Mouse (Mus musculus): ENCODE results near the gene Card11. TPM values are rescaled to one million over a fixed set of nuclear protein-coding genes. Genes with fewer than 3 reads are reported as not detected.

Card11 gene
- total and polyA plus RNA-seq, 3 experiments = 0.23 to 0.82 (median 0.80) TPM

GRCm38 (mm10) chr5:141024435-141024834 lies 24.1 kb upstream of the Card11 start:
- intact Hi-C loops (cut with DNase I) = no loop called here
- Histone ChIP-seq H3K79me2 (replicated peaks; ENCODE audit: control insufficient read depth, insufficient read depth, low read length) (no peaks in the 10 kb centered on the region), H3K4me3 (no peak overlapping the region), H3K9ac (ENCODE audit: low read depth, low read length) (no peak overlapping the region), H3K27me3 (ENCODE audit: control insufficient read depth, insufficient read depth, low read length) (no peaks in the 10 kb centered on the region), H3K27ac (no peak overlapping the region), H3K36me3 (ENCODE audit: control insufficient read depth, insufficient read depth, low read length) (no peaks in the 10 kb centered on the region), H3K4me1 (ENCODE audit: control insufficient read depth, insufficient read depth, low read length) (no peaks in the 10 kb centered on the region)
- DNase-seq = no peak
- 55% methylated on average over 5 of the region's 5 CpGs for WGBS
- TF ChIP-seq CTCF (IDR thresholded peaks at IDR 0.05) = peak; percentile 57
- TF ChIP-seq POLR2A (IDR thresholded peaks at IDR 0.05; ENCODE audit: insufficient read depth, low read depth, low read length) = no peak

- intact Hi-C loops (cut with DNase I) = no loop called here
- WGBS = 71% methylated on average over 2 of the region's 2 CpGs
- no peak overlapping the region for H3K27ac ChIP-seq
- no peaks in the 10 kb centered on the region for H3K79me2 ChIP-seq (replicated peaks; ENCODE audit: control insufficient read depth, insufficient read depth, low read length)
- H3K36me3 ChIP-seq (ENCODE audit: control insufficient read depth, insufficient read depth, low read length) = no peaks in the 10 kb centered on the region
- TF ChIP-seq CTCF (IDR thresholded peaks at IDR 0.05) = no peak
- no peak for TF ChIP-seq EP300 (IDR thresholded peaks at IDR 0.05; ENCODE audit: insufficient read depth, low read depth, low read length)
- no peak for TF ChIP-seq POLR2A (IDR thresholded peaks at IDR 0.05; ENCODE audit: insufficient read depth, low read depth, low read length)
- no peaks in the 10 kb centered on the region for H3K4me1 ChIP-seq (ENCODE audit: control insufficient read depth, insufficient read depth, low read length)
- H3K27me3 ChIP-seq (ENCODE audit: control insufficient read depth, insufficient read depth, low read length) = no peaks in the 10 kb centered on the region
- no peak for DNase-seq
- no peak overlapping the region for H3K4me3 ChIP-seq
- no peak overlapping the region for H3K9ac ChIP-seq (ENCODE audit: low read depth, low read length)
These were observed 17.7 kb upstream of the Card11 start for GRCm38 (mm10) chr5:141017927-141018700.

GRCm38 (mm10) chr5:141016082-141016481 lies 15.7 kb upstream of the Card11 start:
- 73% methylated on average over 1 of the region's 1 CpGs for WGBS
- no peaks in the 10 kb centered on the region for H3K36me3 ChIP-seq (ENCODE audit: control insufficient read depth, insufficient read depth, low read length)

GRCm38 (mm10) chr5:141014216-141014615 lies 13.8 kb upstream of the Card11 start:
- Histone ChIP-seq H3K27me3 (ENCODE audit: control insufficient read depth, insufficient read depth, low read length) (no peaks in the 10 kb centered on the region), H3K4me1 (ENCODE audit: control insufficient read depth, insufficient read depth, low read length) (no peaks in the 10 kb centered on the region), H3K36me3 (ENCODE audit: control insufficient read depth, insufficient read depth, low read length) (no peaks in the 10 kb centered on the region), H3K9ac (ENCODE audit: low read depth, low read length) (no peak overlapping the region), H3K79me2 (replicated peaks; ENCODE audit: control insufficient read depth, insufficient read depth, low read length) (no peaks in the 10 kb centered on the region), H3K4me3 (no peak overlapping the region), H3K27ac (no peak overlapping the region)
- TF ChIP-seq POLR2A (IDR thresholded peaks at IDR 0.05; ENCODE audit: insufficient read depth, low read depth, low read length) (no peak), EP300 (IDR thresholded peaks at IDR 0.05; ENCODE audit: insufficient read depth, low read depth, low read length) (no peak), CTCF (IDR thresholded peaks at IDR 0.05) (no peak)
- WGBS = 82% methylated on average over 6 of the region's 6 CpGs
- DNase-seq = peak in 1 of 2 experiments; percentile 7
- intact Hi-C loops (cut with DNase I) = no loop called here

More at GRCm38 (mm10) chr5:141016082-141016481, 15.7 kb upstream of the Card11 start:
- Histone ChIP-seq H3K9ac (ENCODE audit: low read depth, low read length) (no peak overlapping the region), H3K27me3 (ENCODE audit: control insufficient read depth, insufficient read depth, low read length) (no peaks in the 10 kb centered on the region), H3K27ac (no peak overlapping the region), H3K4me1 (ENCODE audit: control insufficient read depth, insufficient read depth, low read length) (no peaks in the 10 kb centered on the region), H3K4me3 (no peak overlapping the region), H3K79me2 (replicated peaks; ENCODE audit: control insufficient read depth, insufficient read depth, low read length) (no peaks in the 10 kb centered on the region)
- DNase-seq = no peak
- TF ChIP-seq EP300 (IDR thresholded peaks at IDR 0.05; ENCODE audit: insufficient read depth, low read depth, low read length) (no peak), POLR2A (IDR thresholded peaks at IDR 0.05; ENCODE audit: insufficient read depth, low read depth, low read length) (no peak), CTCF (IDR thresholded peaks at IDR 0.05) (no peak)
- intact Hi-C loops (cut with DNase I) = no loop called here

- 61% methylated on average over 9 of the region's 9 CpGs for WGBS
- H3K27me3 ChIP-seq (ENCODE audit: control insufficient read depth, insufficient read depth, low read length) = no peaks in the 10 kb centered on the region
- no peak overlapping the region for H3K9ac ChIP-seq (ENCODE audit: low read depth, low read length)
- H3K4me1 ChIP-seq (ENCODE audit: control insufficient read depth, insufficient read depth, low read length) = no peaks in the 10 kb centered on the region
- no peak overlapping the region for H3K27ac ChIP-seq
- H3K4me3 ChIP-seq = no peak overlapping the region
- H3K36me3 ChIP-seq (ENCODE audit: control insufficient read depth, insufficient read depth, low read length) = no peaks in the 10 kb centered on the region
- DNase-seq = peak in 1 of 2 experiments; percentile 14
- TF ChIP-seq EP300 (IDR thresholded peaks at IDR 0.05; ENCODE audit: insufficient read depth, low read depth, low read length) = no peak
- no peak for TF ChIP-seq POLR2A (IDR thresholded peaks at IDR 0.05; ENCODE audit: insufficient read depth, low read depth, low read length)
- no peak for TF ChIP-seq CTCF (IDR thresholded peaks at IDR 0.05)
- intact Hi-C loops (cut with DNase I) = no loop called here
- no peaks in the 10 kb centered on the region for H3K79me2 ChIP-seq (replicated peaks; ENCODE audit: control insufficient read depth, insufficient read depth, low read length)
These were observed 13.1 kb upstream of the Card11 start for GRCm38 (mm10) chr5:141013465-141013864.

- Histone ChIP-seq H3K79me2 (replicated peaks; ENCODE audit: control insufficient read depth, insufficient read depth, low read length) (no peaks in the 10 kb centered on the region), H3K27me3 (ENCODE audit: control insufficient read depth, insufficient read depth, low read length) (no peaks in the 10 kb centered on the region), H3K4me3 (no peak overlapping the region), H3K36me3 (ENCODE audit: control insufficient read depth, insufficient read depth, low read length) (no peaks in the 10 kb centered on the region), H3K9ac (ENCODE audit: low read depth, low read length) (no peak overlapping the region), H3K27ac (no peak overlapping the region), H3K4me1 (ENCODE audit: control insufficient read depth, insufficient read depth, low read length) (no peaks in the 10 kb centered on the region)
- WGBS = 71% methylated on average over 5 of the region's 5 CpGs
- intact Hi-C loops (cut with DNase I) = no loop called here
- TF ChIP-seq CTCF (IDR thresholded peaks at IDR 0.05) (no peak), POLR2A (IDR thresholded peaks at IDR 0.05; ENCODE audit: insufficient read depth, low read depth, low read length) (no peak), EP300 (IDR thresholded peaks at IDR 0.05; ENCODE audit: insufficient read depth, low read depth, low read length) (no peak)
- no peak for DNase-seq
These were observed 5.1 kb upstream of the Card11 start for GRCm38 (mm10) chr5:141005491-141005890.

Measured in heart, adult 2 months (tissue).